Mouse (Mus musculus) liver, adult 2 months (tissue): ENCODE results near the gene Klri1. TPM values are rescaled to one million over a fixed set of nuclear protein-coding genes. Genes with fewer than 3 reads are reported as not detected.
A peak's percentile ranks its signal among the peaks of the same experiment; 100 is the strongest.
"Not testable (repeated sequence)": the region's sequence is repeated elsewhere in the genome, so short reads cannot be mapped to it uniquely, and the experiment has no call there.

Experiments used
- DNase-seq: peaks from one replicate; pipeline ENCODE4 v3.0.0-alpha.2; 2011; ENCODE audit warnings: low read depth, low spot score; ENCODE audit errors: extremely low read depth
- H3K27ac ChIP-seq: fragments of 200-500 bp; replicated peaks from 2 replicates; pipeline ENCODE4 v1.5.1; 2012; ENCODE audit warnings: low read depth, mild to moderate bottlenecking, control low read depth, inconsistent platforms, low read length; ENCODE audit not compliant: insufficient read depth
- H3K27me3 ChIP-seq: fragments of 200-500 bp; 2 replicates; pipeline ENCODE4 v1.6.1; 2012; ENCODE audit warnings: mild to moderate bottlenecking, moderate library complexity, low read length, inconsistent platforms; ENCODE audit not compliant: control insufficient read depth, insufficient read depth
- H3K36me3 ChIP-seq: fragments of 200-500 bp; 2 replicates; pipeline ENCODE4 v1.6.1; 2012; ENCODE audit warnings: low read length, inconsistent platforms; ENCODE audit not compliant: control insufficient read depth, insufficient read depth
- H3K4me1 ChIP-seq: fragments of 200-500 bp; 2 replicates; pipeline ENCODE4 v1.6.1; 2011; ENCODE audit warnings: low read length; ENCODE audit not compliant: control insufficient read depth, insufficient read depth
- H3K4me3 ChIP-seq: fragments of 200-500 bp; 2 replicates; pipeline ENCODE4 v1.5.1; 2011; ENCODE audit warnings: low read depth, mild to moderate bottlenecking, control low read depth, low read length, moderate library complexity; ENCODE audit not compliant: insufficient read depth
- H3K79me2 ChIP-seq: fragments of 200-500 bp; 2 replicates; pipeline ENCODE4 v1.6.1; 2012; ENCODE audit warnings: inconsistent platforms, mild to moderate bottlenecking, low read length, moderate library complexity; ENCODE audit not compliant: control insufficient read depth, insufficient read depth
- H3K9ac ChIP-seq: fragments of 200-500 bp; 2 replicates; pipeline ENCODE4 v1.6.1; 2012; ENCODE audit warnings: low read depth, mild to moderate bottlenecking, control low read depth, inconsistent platforms, low read length
- CTCF ChIP-seq: fragments of 200-500 bp; IDR thresholded peaks from 2 replicates; pipeline ENCODE4 v1.5.1; 2011; ENCODE audit warnings: low read depth, low read length, control low read depth
- POLR2A ChIP-seq: fragments of 200-500 bp; IDR thresholded peaks from 2 replicates; pipeline ENCODE4 v1.6.1; 2011; ENCODE audit warnings: low read length, control low read depth; ENCODE audit not compliant: insufficient read depth; ENCODE audit errors: extremely low read depth
- WGBS: fragments of 180-500 bp; shearing (Covaris S2); methylation state at CpG from one replicate; pipeline ENCODE4 v1.1.7; 2018; 5-methylcytosine and 5-hydroxymethylcytosine counted together
- polyA plus RNA-seq: library from polyadenylated mRNA; depleted of rRNA; stranded (reverse); fragments of >200 nt; gene quantifications from 2 replicates; pipeline ENCODE4 v1.2.3, GENCODE M21; 2012
- total RNA-seq: library from RNA; depleted of rRNA; stranded (reverse); fragments of >200 nt; gene quantifications from 2 replicates; pipeline ENCODE4 v1.2.3, GENCODE M21; 2014

Klri1 gene
- total and polyA plus RNA-seq, 2 experiments, result 0.28 TPM; not detected in 1

DNA sequence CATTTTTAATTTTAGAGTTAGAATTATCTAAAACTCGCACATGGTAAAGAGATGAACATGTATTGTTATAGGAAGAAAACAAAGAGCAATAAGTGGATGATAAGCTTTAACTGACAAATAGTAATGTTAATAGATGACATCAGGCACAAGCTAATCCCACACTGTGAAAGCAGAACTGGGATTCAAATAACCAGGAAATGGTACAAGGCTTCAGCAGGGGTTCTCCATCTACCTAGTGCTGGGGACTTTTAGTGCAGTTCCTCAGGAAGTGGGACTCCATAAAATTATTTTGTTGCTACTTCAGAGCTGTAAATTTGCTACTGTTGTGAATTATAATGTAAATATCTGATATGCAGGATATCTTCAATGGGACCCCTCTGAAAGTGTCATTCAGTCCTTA is 10.3 kb upstream of the Klri1 start:
- no peak for DNase-seq
- H3K9ac ChIP-seq, result no peak overlapping the region
- H3K27me3 ChIP-seq, result no peaks in the 10 kb centered on the region
- no peak overlapping the region for H3K27ac ChIP-seq
- H3K36me3 ChIP-seq, result no peaks in the 10 kb centered on the region
- TF ChIP-seq POLR2A (no peak), CTCF (no peak)
- no peaks in the 10 kb centered on the region for H3K79me2 ChIP-seq
- H3K4me1 ChIP-seq, result no peaks in the 10 kb centered on the region
- H3K4me3 ChIP-seq, result no peak overlapping the region
- 87% methylated on average over 1 of the region's 1 CpGs for WGBS

DNA sequence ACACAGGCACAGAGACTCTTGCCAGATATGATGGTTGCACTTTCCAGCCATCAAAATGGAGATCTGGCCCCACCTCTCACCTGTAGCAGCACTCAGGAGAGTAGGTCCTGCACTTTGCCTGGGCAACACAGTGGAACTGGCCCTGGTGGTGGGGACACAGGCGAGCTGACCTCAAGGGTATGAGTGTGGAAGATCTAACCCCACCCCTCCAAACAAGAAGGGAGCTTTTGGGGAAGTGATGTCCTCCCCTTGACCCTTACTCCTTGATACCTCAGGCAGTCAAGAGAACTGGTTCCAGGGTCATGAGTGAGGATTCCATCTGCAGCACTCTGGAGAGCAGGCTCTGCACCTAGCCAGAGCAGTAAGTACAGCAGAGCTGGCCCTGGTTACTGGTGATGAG is 4.5 kb upstream of the Klri1 start:
- Histone ChIP-seq H3K27ac (no peak overlapping the region), H3K27me3 (no peaks in the 10 kb centered on the region), H3K4me3 (no peak overlapping the region), H3K36me3 (no peaks in the 10 kb centered on the region), H3K79me2 (no peaks in the 10 kb centered on the region), H3K9ac (no peak overlapping the region), H3K4me1 (no peaks in the 10 kb centered on the region)
- no peak for DNase-seq
- 59% methylated on average over 1 of the region's 1 CpGs for WGBS
- TF ChIP-seq POLR2A (no peak), CTCF (no peak)

DNA sequence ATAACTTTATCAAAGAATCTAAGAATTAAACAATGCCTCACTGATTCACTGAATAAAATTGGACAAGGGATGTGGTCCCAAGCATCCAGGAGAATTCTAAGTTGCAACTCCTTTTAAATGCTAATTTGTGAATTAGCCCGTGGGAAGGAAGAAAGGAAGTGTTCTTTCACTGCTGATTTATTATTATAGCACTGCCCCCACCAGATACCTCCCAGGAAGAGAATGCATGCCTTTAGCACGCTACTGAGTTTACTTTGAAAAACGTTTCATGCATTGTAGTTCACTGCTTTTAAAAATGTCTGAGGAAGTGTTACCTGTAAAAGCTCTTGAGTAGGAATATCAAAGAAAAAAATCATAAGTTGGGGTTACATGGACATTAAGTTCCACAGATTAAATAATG is 3.6 kb upstream of the Klri1 start:
- 31% methylated on average over 3 of the region's 3 CpGs for WGBS
- TF ChIP-seq CTCF (no peak), POLR2A (no peak)
- H3K4me1 ChIP-seq, result no peaks in the 10 kb centered on the region
- no peak overlapping the region for H3K27ac ChIP-seq
- DNase-seq, result no peak
- H3K9ac ChIP-seq, result no peak overlapping the region
- H3K27me3 ChIP-seq, result no peaks in the 10 kb centered on the region
- no peaks in the 10 kb centered on the region for H3K79me2 ChIP-seq
- no peak overlapping the region for H3K4me3 ChIP-seq
- H3K36me3 ChIP-seq, result no peaks in the 10 kb centered on the region

DNA sequence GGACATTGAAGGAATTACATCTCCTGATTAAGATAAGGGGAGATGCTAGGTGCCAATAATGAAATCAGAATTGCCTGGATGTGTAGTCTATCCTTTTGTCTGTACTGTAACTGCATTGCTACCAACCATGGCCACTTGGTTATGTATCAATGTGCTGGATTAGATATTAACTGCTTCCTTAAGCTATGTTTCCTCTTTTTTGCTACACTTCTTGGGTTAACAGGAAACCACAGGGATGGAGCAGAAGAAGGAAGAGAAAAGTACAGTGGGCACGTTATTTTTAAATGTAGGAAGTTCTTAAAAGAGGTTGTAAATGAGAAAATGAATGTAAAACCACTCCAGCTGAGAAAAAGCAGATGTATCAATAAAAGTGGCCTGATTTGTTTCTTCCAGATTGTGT is 3.4 kb downstream of the Klri1 start:
- DNase-seq, result peak; percentile 37
- TF ChIP-seq CTCF (no peak), POLR2A (no peak)
- Histone ChIP-seq H3K36me3 (no peaks in the 10 kb centered on the region), H3K9ac (no peak overlapping the region), H3K27ac (no peak overlapping the region), H3K79me2 (no peaks in the 10 kb centered on the region), H3K27me3 (no peaks in the 10 kb centered on the region), H3K4me1 (no peaks in the 10 kb centered on the region), H3K4me3 (no peak overlapping the region)
- WGBS, result 39% methylated on average over 1 of the region's 1 CpGs

DNA sequence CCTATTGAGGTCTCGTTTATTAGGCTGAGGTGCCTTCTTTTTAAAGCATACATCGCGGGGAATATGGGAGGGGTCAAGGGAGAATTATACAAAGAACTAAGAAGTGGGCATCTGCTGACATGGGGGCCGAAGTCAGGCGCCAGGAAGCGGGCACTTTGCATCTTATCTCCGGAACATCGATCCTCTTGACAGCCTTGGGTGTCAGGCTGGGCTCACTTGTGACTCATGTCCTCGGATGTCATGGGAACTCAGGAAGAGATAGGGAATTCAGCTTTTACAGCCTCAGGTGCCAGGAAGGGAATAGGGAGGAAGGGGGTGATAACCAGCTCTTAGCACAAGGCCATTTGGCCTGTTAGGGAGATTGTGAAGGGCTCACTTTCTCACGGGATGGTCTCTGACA is 25.5 kb downstream of the Klri1 start:
- H3K4me1 ChIP-seq, H3K27me3 ChIP-seq, H3K4me3 ChIP-seq, H3K79me2 ChIP-seq, H3K9ac ChIP-seq, H3K27ac ChIP-seq, H3K36me3 ChIP-seq, DNase-seq: not testable (repeated sequence)
- WGBS, result 66% methylated on average over 10 of the region's 10 CpGs

DNA sequence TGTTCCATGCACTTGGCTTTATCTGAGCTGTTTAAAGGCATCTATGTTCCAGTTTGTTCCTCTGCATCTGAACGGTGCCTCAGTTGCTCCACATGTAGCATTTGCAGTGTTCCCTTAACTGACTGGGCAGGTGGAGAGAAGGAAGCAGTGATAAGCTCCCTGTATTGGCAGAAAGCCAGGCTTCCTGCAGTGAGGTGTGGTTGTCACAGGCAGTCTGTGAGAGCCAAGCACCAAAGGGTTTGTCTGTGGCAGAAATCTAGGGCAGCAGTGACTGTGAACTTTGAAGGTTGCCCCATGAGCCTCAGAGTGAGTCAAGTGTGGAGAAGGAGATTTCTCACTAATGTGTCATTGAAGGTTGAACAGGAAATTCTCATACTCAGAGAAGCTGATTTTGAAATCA is 36.6 kb downstream of the Klri1 start:
- 68% methylated on average over 1 of the region's 1 CpGs for WGBS
- H3K27me3 ChIP-seq, result no peaks in the 10 kb centered on the region

More for the DNA sequence above, 36.6 kb downstream of the Klri1 start:
- H3K9ac ChIP-seq, result no peak overlapping the region
- no peak for TF ChIP-seq CTCF
- no peak for TF ChIP-seq POLR2A
- H3K79me2 ChIP-seq, result no peaks in the 10 kb centered on the region
- no peak overlapping the region for H3K4me3 ChIP-seq
- H3K36me3 ChIP-seq, result no peaks in the 10 kb centered on the region
- DNase-seq, result peak; percentile 8
- no peak overlapping the region for H3K27ac ChIP-seq
- H3K4me1 ChIP-seq, result no peaks in the 10 kb centered on the region
